Mouse (Mus musculus) forebrain, embryonic 16.5 days (tissue): ENCODE results near the gene Tceanc. TPM values are rescaled to one million over a fixed set of nuclear protein-coding genes. Genes with fewer than 3 reads are reported as not detected.
"Not testable (repeated sequence)": the region's sequence is repeated elsewhere in the genome, so short reads cannot be mapped to it uniquely, and the experiment has no call there.

Experiments used
- ATAC-seq: fragments of 200-750 bp; cut with Nextera tagmentation; 2 replicates; pipeline ENCODE4 v1.8.0; 2017; ENCODE audit warnings: mild to moderate bottlenecking, moderate library complexity
- H3K27ac ChIP-seq: fragments of 300-500 bp; sonication (generic); 2 replicates; pipeline ENCODE4 v1.5.1; 2014; ENCODE audit warnings: low read length, control low read depth
- H3K27me3 ChIP-seq: fragments of 300-500 bp; sonication (generic); replicated peaks from 2 replicates; pipeline ENCODE4 v1.6.1; 2014; ENCODE audit warnings: low read length; ENCODE audit not compliant: control insufficient read depth, insufficient read depth
- H3K36me3 ChIP-seq: fragments of 300-500 bp; sonication (generic); 2 replicates; pipeline ENCODE4 v1.6.1; 2014; ENCODE audit not compliant: control insufficient read depth, insufficient read depth
- H3K4me1 ChIP-seq: fragments of 300-500 bp; sonication (generic); replicated peaks from 2 replicates; pipeline ENCODE4 v1.6.1; 2014; ENCODE audit warnings: low read length; ENCODE audit not compliant: control insufficient read depth, insufficient read depth
- H3K4me2 ChIP-seq: fragments of 300-500 bp; sonication (generic); 2 replicates; pipeline ENCODE4 v1.6.1; 2014; ENCODE audit warnings: mild to moderate bottlenecking, low read length, control low read depth
- H3K4me3 ChIP-seq: fragments of 300-500 bp; sonication (generic); replicated peaks from 2 replicates; pipeline ENCODE4 v1.5.1; 2014; ENCODE audit warnings: mild to moderate bottlenecking, low read length, control low read depth
- H3K9ac ChIP-seq: fragments of 300-500 bp; sonication (generic); replicated peaks from 2 replicates; pipeline ENCODE4 v1.6.1; 2014; ENCODE audit warnings: low read depth, low read length, control low read depth
- H3K9me3 ChIP-seq: fragments of 300-500 bp; sonication (generic); 2 replicates; pipeline ENCODE4 v1.6.1; 2016; ENCODE audit warnings: low read length; ENCODE audit not compliant: control insufficient read depth
- WGBS: fragments of 180-500 bp; shearing (Covaris S2); extraction: QIAGEN DNeasy Blood & Tissue Kit; methylation state at CpG from one replicate; pipeline ENCODE4 v1.1.7; 2014; 5-methylcytosine and 5-hydroxymethylcytosine counted together
- polyA plus RNA-seq: library from polyadenylated mRNA; unstranded; fragments of >200 nt; fragmentation: Nextera tagmentation; extraction: Ambion mirVana; gene quantifications from 2 replicates; pipeline ENCODE4 v1.2.1, GENCODE M21; 2015

Tceanc gene
- polyA plus RNA-seq, 1 experiment from 2014 or later = 7.6 TPM

DNA sequence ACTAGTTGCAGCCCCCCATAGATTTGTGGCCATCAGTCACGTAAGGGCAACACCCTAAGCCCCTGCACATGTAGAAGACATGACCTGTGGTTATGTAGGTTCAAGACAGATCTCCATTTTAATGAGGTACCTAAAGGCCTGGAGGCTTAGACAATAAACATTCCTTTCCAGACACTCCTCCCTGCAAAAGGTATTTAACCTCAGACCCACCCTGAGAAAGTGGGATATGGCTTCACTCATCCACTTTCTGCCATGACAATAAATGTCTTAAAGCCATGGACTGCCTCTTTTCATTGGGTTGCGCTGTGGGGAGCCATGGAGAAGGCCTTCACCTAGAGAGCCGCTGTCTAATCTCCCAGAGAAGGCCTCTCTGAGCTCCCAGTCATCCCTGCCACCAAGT lies 9.8 kb upstream of the Tceanc start:
- Histone ChIP-seq H3K27me3 (no peaks in the 10 kb centered on the region), H3K36me3 (no peaks in the 10 kb centered on the region), H3K4me1 (no peaks in the 10 kb centered on the region), H3K4me3 (no peak overlapping the region), H3K4me2 (no peak overlapping the region), H3K9me3 (no peaks in the 10 kb centered on the region), H3K9ac (no peak overlapping the region), H3K27ac (no peak overlapping the region)
- no peak for ATAC-seq
- WGBS = 84% methylated on average over 3 of the region's 3 CpGs

DNA sequence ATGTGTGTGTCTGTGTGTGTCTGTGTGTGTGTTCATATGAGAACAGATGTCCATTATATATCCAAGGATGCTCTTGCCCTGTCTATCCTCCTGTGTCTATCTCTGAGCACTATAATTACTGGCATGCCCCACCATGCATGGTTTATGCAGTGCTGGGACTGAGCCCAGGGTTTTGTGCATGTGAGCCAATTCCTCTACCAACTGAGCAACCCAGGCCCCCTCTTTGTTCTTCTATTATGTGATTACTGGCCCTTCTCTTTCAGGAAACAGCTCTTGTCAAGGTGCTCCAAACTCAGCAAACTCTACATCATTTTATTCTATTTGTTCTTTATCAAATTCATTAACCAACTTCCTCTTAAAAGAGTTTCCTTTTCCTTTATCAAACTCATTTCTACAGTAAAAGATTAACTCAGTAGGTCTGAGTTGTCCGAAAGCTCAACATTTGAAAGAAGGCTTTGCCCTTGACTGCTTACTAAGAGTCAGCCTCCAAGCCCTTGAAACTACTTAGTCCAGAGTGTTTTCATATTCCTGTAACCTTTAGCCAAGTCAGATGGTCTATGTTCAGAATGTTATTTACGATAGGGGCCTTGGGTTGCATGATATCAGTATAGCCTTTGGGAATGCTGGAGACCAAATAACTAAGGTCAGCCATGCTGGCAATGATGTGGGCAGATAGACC lies 7.4 kb upstream of the Tceanc start:
- Histone ChIP-seq H3K9me3 (no peaks in the 10 kb centered on the region), H3K27ac (no peak overlapping the region), H3K4me3 (no peak overlapping the region), H3K27me3 (no peaks in the 10 kb centered on the region), H3K4me1 (no peaks in the 10 kb centered on the region), H3K4me2 (no peak overlapping the region), H3K36me3 (no peaks in the 10 kb centered on the region), H3K9ac (no peak overlapping the region)
- WGBS = 95% methylated on average over 2 of the region's 2 CpGs
- ATAC-seq = no peak

DNA sequence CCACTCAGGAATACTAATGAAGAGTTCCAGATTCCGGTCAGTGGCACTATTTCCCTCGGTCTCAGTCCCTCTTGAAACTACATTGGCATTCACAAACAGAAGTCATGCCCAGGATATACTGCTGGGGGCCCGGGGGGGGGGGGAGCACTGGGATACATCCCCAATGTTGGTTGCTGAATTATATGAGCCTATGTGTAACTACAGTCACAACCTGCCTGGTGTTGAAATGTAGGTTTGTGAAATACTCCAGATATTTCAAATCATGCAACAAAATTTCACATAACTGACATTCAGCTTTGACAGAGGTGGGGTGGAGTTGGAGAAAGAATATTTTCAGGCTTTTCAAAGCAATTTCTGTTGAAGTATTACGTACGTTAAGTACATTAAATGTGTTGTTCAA lies 2.4 kb upstream of the Tceanc start:
- WGBS = 88% methylated on average over 5 of the region's 5 CpGs
- H3K4me1 ChIP-seq = no peaks in the 10 kb centered on the region

DNA sequence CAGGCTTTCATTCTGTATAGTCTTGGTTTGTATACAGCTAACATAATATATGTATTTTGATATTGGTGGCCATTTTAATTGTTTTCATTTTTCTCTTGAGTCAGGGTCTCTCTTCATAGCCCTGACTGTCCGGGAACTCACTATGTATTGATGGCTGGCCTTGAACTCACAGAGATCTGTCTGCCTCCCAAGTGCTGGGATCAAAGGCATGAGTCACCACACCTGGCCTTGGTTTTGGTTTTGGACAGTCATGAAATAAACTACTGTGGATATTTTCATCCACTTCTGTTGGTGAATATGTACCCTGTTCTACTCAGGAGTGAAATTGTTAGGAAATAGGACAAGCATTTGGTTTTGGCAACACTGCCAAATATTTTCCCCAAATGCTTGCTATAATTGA lies 1.7 kb downstream of the Tceanc start:
- Histone ChIP-seq H3K4me1 (no peaks in the 10 kb centered on the region), H3K4me3 (no peak overlapping the region), H3K4me2 (no peak overlapping the region), H3K9me3 (no peaks in the 10 kb centered on the region), H3K36me3 (no peaks in the 10 kb centered on the region), H3K27ac (no peak overlapping the region), H3K9ac (no peak overlapping the region), H3K27me3 (no peaks in the 10 kb centered on the region; the same call in 1 of the 2 replicates)
- 83% methylated on average over 1 of the region's 1 CpGs for WGBS
- ATAC-seq = no peak

More for the DNA sequence above, 2.4 kb upstream of the Tceanc start:
- no peak overlapping the region for H3K27ac ChIP-seq
- H3K4me2 ChIP-seq = no peak overlapping the region
- H3K9ac ChIP-seq = no peak overlapping the region
- H3K36me3 ChIP-seq = no peaks in the 10 kb centered on the region
- no peaks in the 10 kb centered on the region; the same call in 1 of the 2 replicates for H3K27me3 ChIP-seq
- no peak for ATAC-seq
- no peaks in the 10 kb centered on the region for H3K9me3 ChIP-seq
- H3K4me3 ChIP-seq = no peak overlapping the region

DNA sequence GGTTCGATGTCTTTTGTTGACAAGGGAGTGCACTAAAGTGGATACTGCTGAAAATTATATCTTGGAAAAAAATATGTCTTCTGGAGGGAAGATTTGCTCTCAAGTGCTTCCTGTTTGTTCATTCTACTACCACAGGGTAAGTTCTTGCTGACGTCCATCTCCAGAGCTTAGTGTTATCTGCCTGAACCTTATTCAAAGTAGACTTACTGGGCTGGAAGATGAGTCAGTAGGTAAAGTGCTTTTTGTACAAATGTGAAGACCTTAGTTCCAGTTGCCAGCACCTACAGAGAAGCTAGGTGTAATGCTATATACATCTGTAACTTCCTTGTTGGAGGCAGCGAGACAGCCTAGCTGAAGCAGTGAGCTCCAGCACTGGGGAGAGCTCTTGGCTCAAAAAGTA lies 2.4 kb downstream of the Tceanc start:
- WGBS = 88% methylated on average over 3 of the region's 3 CpGs
- Histone ChIP-seq H3K9me3 (no peaks in the 10 kb centered on the region), H3K27ac (no peak overlapping the region), H3K4me1 (no peaks in the 10 kb centered on the region), H3K9ac (no peak overlapping the region), H3K4me3 (no peak overlapping the region), H3K36me3 (no peaks in the 10 kb centered on the region), H3K4me2 (no peak overlapping the region), H3K27me3 (no peaks in the 10 kb centered on the region; the same call in 1 of the 2 replicates)
- no peak for ATAC-seq

DNA sequence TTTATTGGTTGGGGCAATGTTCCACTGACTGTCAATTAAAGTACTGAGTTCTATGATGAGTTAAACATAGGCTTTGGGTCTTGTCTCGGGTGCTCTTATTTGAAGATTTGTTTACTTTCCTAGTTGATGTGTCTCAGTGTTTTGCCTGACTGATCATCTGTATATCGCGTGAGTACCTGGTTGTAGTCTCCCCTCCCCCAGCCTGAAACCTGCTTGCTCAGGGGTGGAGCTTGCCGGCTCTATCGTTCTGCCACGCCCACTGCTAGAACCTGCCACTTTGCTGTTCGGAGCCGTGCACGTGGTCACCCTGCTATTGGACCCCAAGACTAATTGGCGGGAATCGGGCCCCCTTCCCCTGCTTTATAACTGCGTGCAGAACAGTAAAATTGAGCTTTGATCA lies 4.3 kb downstream of the Tceanc start:
- not testable (repeated sequence) for H3K27ac ChIP-seq, H3K36me3 ChIP-seq, H3K9me3 ChIP-seq, H3K27me3 ChIP-seq, H3K9ac ChIP-seq, H3K4me3 ChIP-seq, H3K4me1 ChIP-seq, ATAC-seq
- 29% methylated on average over 12 of the region's 12 CpGs for WGBS
- peak overlapping the region; percentile 17; the same call in 1 of the 2 replicates for H3K4me2 ChIP-seq

DNA sequence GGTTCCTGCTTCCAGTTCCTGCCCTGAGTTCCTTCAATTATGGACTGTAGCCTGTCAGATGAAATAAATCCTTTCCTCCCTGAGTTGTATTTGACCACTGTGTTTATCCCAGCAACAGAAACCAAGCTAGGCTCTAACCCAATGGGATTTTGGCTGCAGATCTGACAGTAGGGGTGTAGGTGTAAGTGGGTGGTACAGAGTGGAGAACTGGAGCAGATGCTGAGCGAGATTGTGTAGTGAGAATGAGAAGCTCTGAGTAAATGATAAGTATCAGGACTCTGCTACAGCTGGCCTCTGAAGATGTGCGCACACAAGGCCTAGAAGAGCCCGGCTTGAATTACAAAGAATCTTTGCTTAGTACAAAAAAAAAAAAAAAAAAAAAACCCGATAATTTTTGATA lies 6.3 kb downstream of the Tceanc start:
- Histone ChIP-seq H3K4me1 (peaks cover 4% of the 10 kb centered on the region; the same call in 1 of the 2 replicates), H3K36me3 (no peaks in the 10 kb centered on the region), H3K27me3 (no peaks in the 10 kb centered on the region; the same call in 1 of the 2 replicates), H3K4me3 (no peak overlapping the region), H3K27ac (no peak overlapping the region), H3K9ac (no peak overlapping the region), H3K4me2 (no peak overlapping the region), H3K9me3 (no peaks in the 10 kb centered on the region)
- no peak for ATAC-seq
- WGBS = 94% methylated on average over 4 of the region's 4 CpGs

DNA sequence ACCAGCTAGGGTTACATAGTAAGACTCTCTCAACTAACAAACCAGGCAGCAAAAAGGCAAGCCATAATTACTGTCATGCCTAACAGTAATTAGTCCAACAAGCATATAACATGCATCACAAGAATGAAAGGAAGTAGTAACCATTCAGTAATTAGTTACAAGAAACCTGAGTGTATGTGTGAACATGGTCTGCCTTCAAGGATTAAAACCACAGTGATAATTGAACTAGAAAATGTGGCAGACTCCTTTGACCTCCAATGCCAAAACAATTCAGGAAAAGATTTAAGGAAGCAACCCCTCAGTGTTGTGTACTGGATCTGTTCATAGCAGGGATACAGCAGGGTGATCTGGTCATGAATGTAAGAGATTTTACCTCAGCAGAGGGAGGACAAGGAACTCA lies 7.3 kb downstream of the Tceanc start:
- no peak for ATAC-seq
- Histone ChIP-seq H3K36me3 (no peaks in the 10 kb centered on the region), H3K4me2 (no peak overlapping the region), H3K27ac (no peak overlapping the region), H3K9ac (no peak overlapping the region), H3K4me1 (peaks cover 4% of the 10 kb centered on the region; the same call in 1 of the 2 replicates), H3K4me3 (no peak overlapping the region), H3K27me3 (no peaks in the 10 kb centered on the region; the same call in 1 of the 2 replicates), H3K9me3 (no peaks in the 10 kb centered on the region)

DNA sequence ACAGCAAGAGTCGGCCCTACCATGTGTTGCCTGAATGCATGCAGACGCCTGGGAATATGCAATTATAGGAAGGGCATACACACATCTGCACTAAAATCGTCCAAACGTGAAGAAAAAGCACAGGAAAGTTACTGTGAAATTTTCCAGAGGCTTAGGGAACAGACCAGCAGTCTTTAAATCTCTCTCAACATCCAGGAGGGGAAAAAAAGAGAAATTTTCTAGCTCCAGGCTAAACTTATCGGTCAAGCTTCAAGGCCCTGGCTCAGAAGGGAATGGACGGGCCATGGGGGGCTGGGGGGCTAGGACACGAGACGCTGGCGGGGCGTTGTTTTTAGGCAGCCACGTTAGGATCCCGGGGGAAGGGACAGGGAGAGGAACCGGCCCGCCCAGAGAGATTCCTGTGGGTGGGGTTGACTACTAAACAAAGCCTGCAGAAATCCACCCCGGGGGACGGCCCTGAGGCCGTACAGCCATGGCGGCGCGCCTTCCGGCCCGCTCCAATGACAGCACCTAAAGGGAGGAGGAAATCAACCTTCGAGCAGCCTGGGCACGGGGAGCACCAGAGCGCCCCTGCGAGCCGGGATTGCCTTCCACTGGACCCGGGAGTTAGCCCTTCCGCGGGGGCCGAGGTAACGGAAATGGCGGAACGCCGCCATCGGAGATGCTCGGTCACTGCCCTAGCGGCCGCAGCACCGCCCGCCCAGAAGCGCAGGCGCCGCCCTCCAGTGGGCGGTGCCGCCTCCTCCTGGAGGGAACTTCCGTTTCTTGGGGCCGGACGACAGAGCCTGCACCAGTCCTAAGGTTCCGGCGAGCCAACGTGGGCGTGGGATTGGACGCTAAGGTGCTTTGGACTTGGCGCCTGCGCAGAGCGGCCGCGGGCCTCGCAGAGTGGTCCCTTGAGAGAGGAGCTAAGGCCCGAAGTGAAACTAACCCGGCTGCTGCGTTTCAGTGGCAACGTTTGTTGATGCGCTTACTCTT lies 8.3 kb downstream of the Tceanc start:
- Histone ChIP-seq H3K9me3 (no peaks in the 10 kb centered on the region), H3K4me1 (peaks cover 4% of the 10 kb centered on the region; the same call in 1 of the 2 replicates), H3K4me2 (peak overlapping the region; percentile 50), H3K27me3 (no peaks in the 10 kb centered on the region), H3K9ac (peak overlapping the region; percentile 72), H3K36me3 (no peaks in the 10 kb centered on the region), H3K27ac (peak overlapping the region; percentile 95), H3K4me3 (peak overlapping the region; percentile 57)
- peak; percentile 99 for ATAC-seq
- WGBS = 17% methylated on average over 65 of the region's 65 CpGs
